Comparison of ENCODE assay signal across 11 mouse cellular contexts in genomic region chr13:5302141-5302540, GRCm38 (mm10).
DNase-seq lines count a peak whose midpoint lies in the region; ATAC-seq and TF ChIP-seq lines count a peak whose summit lies in the region.
"Had no signal": no experiment of that assay in that cellular context is flagged by ENCODE, and none has a peak within 500 bp of the region (broad histone marks: within the 10 kb centered on the region; RNA-seq: fewer than 3 reads in every experiment).

No protein-coding gene starts in this region.

- H3K4me2 ChIP-seq in lung, embryonic 16.5 days (ENCODE audit: low read depth, low read length) = no peak overlapping the region
- no peak overlapping the region for H3K4me2 ChIP-seq in heart, embryonic 15.5 days
- H3K4me2 ChIP-seq: limb, embryonic 15.5 days; neural tube, embryonic 12.5 days had no signal

- H3K9me3 ChIP-seq in lung, embryonic 16.5 days (ENCODE audit: control insufficient read depth, low read length) = no peaks in the 10 kb centered on the region
- no peaks in the 10 kb centered on the region for H3K9me3 ChIP-seq in heart, embryonic 15.5 days (replicated peaks)
- H3K9me3 ChIP-seq: limb, embryonic 15.5 days; neural tube, embryonic 12.5 days had no signal

- DNase-seq in frontal cortex, postnatal 14 days (ENCODE audit: low spot score in 2 of 2) = no peak
- no peak for DNase-seq in lung, adult 2 months
- DNase-seq in ZHBTc4 (ENCODE audit: low read depth, low spot score) = peak; percentile 14
- DNase-seq in urinary bladder, postnatal 4 days (ENCODE audit: low spot score in 2 of 2) = no peak
- DNase-seq in layer of hippocampus, postnatal 25 days (ENCODE audit: extremely low spot score in 1 of 2, low spot score in 1 of 2) = no peak
- DNase-seq: kidney, postnatal 36 days had no signal

- H3K4me3 ChIP-seq in lung, embryonic 16.5 days (ENCODE audit: low read length) = no peak overlapping the region
- no peak overlapping the region for H3K4me3 ChIP-seq in lung, adult 2 months (replicated peaks; ENCODE audit: extremely low read depth, low read depth, low read length)
- no peak overlapping the region for H3K4me3 ChIP-seq in heart, embryonic 15.5 days
- H3K4me3 ChIP-seq: limb, embryonic 15.5 days; neural tube, embryonic 12.5 days had no signal

- TF ChIP-seq CTCF in lung, adult 2 months (IDR thresholded peaks at IDR 0.05; ENCODE audit: insufficient read depth, low read length) = no peak

- ATAC-seq in frontal cortex, adult (ENCODE audit: low TSS enrichment) = peak; percentile 98
- peak; percentile 79 for ATAC-seq in lung, embryonic 16.5 days (ENCODE audit: low read depth)
- peak; percentile 50; the same call in 1 of the 2 replicates for ATAC-seq in heart, embryonic 15.5 days (replicated peaks; ENCODE audit: insufficient number of reproducible peaks, insufficient read depth, low FRiP score, low read depth)

- no peaks in the 10 kb centered on the region for H3K36me3 ChIP-seq in lung, embryonic 16.5 days (ENCODE audit: control insufficient read depth, insufficient read depth, low read length)
- H3K36me3 ChIP-seq in heart, embryonic 15.5 days = no peaks in the 10 kb centered on the region
- H3K36me3 ChIP-seq: limb, embryonic 15.5 days; neural tube, embryonic 12.5 days had no signal

- 14% methylated on average over 1 of the region's 1 CpGs for WGBS in lung, embryonic 16.5 days
- WGBS in lung, adult 2 months = 17% methylated on average over 1 of the region's 1 CpGs
- WGBS in heart, embryonic 15.5 days = 19% methylated on average over 1 of the region's 1 CpGs

- no peaks in the 10 kb centered on the region; the same call in 1 of the 2 replicates for H3K4me1 ChIP-seq in lung, embryonic 16.5 days (replicated peaks; ENCODE audit: control insufficient read depth, insufficient read depth, low read length)
- H3K4me1 ChIP-seq in lung, adult 2 months (ENCODE audit: control insufficient read depth, insufficient read depth, low read length) = peaks cover 2% of the 10 kb centered on the region; the same call in 1 of the 2 replicates
- H3K4me1 ChIP-seq in heart, embryonic 15.5 days (replicated peaks) = no peaks in the 10 kb centered on the region
- H3K4me1 ChIP-seq: limb, embryonic 15.5 days; neural tube, embryonic 12.5 days had no signal

- no peak overlapping the region for H3K9ac ChIP-seq in lung, embryonic 16.5 days (ENCODE audit: low read length)
- no peak overlapping the region for H3K9ac ChIP-seq in heart, embryonic 15.5 days
- H3K9ac ChIP-seq: limb, embryonic 15.5 days; neural tube, embryonic 12.5 days had no signal

- TF ChIP-seq POLR2A in lung, adult 2 months (IDR thresholded peaks at IDR 0.05; ENCODE audit: borderline replicate concordance, extremely low read depth, low read depth, low read length) = no peak

- H3K27me3 ChIP-seq in lung, embryonic 16.5 days (ENCODE audit: control insufficient read depth, insufficient read depth, low read depth, low read length) = no peaks in the 10 kb centered on the region
- no peaks in the 10 kb centered on the region for H3K27me3 ChIP-seq in heart, embryonic 15.5 days
- H3K27me3 ChIP-seq: limb, embryonic 15.5 days; neural tube, embryonic 12.5 days had no signal

- H3K27ac ChIP-seq in lung, embryonic 16.5 days (ENCODE audit: low read length) = no peak overlapping the region
- H3K27ac ChIP-seq in heart, embryonic 15.5 days = no peak overlapping the region
- H3K27ac ChIP-seq: limb, embryonic 15.5 days; neural tube, embryonic 12.5 days had no signal
